Mouse (Mus musculus): ENCODE results near the gene Elmo1. TPM values are rescaled to one million over a fixed set of nuclear protein-coding genes. Genes with fewer than 3 reads are reported as not detected.
A peak's percentile ranks its signal among the peaks of the same experiment; 100 is the strongest.

Gene Elmo1
- polyA plus RNA-seq, 1 experiment from 2014 or later = 10.7 TPM

- Histone ChIP-seq H3K27me3 (no peaks in the 10 kb centered on the region), H3K4me2 (replicated peaks) (no peak overlapping the region), H3K36me3 (no peaks in the 10 kb centered on the region), H3K4me3 (no peak overlapping the region), H3K9ac (no peak overlapping the region), H3K9me3 (no peaks in the 10 kb centered on the region), H3K4me1 (peaks cover 27% of the 10 kb centered on the region), H3K27ac (no peak overlapping the region)
- ATAC-seq (ENCODE audit: low FRiP score, low read depth) = no peak
- 54% methylated on average over 4 of the region's 4 CpGs for WGBS
Measured at GRCm38 (mm10) chr13:20147736-20148135, 57.3 kb downstream of the Elmo1 start.

GRCm38 (mm10) chr13:20150130-20150835 is 59.9 kb downstream of the Elmo1 start:
- H3K9me3 ChIP-seq = no peaks in the 10 kb centered on the region
- no peak for ATAC-seq (ENCODE audit: low FRiP score, low read depth)
- no peak overlapping the region for H3K27ac ChIP-seq
- H3K36me3 ChIP-seq = no peaks in the 10 kb centered on the region
- H3K9ac ChIP-seq = no peak overlapping the region
- H3K27me3 ChIP-seq = no peaks in the 10 kb centered on the region
- no peak overlapping the region for H3K4me2 ChIP-seq (replicated peaks)
- peaks cover 26% of the 10 kb centered on the region for H3K4me1 ChIP-seq
- 79% methylated on average over 11 of the region's 11 CpGs for WGBS
- H3K4me3 ChIP-seq = no peak overlapping the region

GRCm38 (mm10) chr13:20151302-20151978 is 61.0 kb downstream of the Elmo1 start:
- Histone ChIP-seq H3K9ac (no peak overlapping the region), H3K27ac (no peak overlapping the region), H3K9me3 (no peaks in the 10 kb centered on the region), H3K36me3 (no peaks in the 10 kb centered on the region), H3K27me3 (no peaks in the 10 kb centered on the region), H3K4me1 (peaks cover 23% of the 10 kb centered on the region), H3K4me3 (no peak overlapping the region), H3K4me2 (replicated peaks) (0 out of 2 replicates have a peak overlapping the region, but pooled peaks have one; percentile 1)
- no peak for ATAC-seq (ENCODE audit: low FRiP score, low read depth)
- WGBS = 16% methylated on average over 4 of the region's 4 CpGs

- no peaks in the 10 kb centered on the region for H3K9me3 ChIP-seq
- no peak overlapping the region for H3K9ac ChIP-seq
- no peak for ATAC-seq (ENCODE audit: low FRiP score, low read depth)
- H3K27me3 ChIP-seq = no peaks in the 10 kb centered on the region
- 94% methylated on average over 1 of the region's 1 CpGs for WGBS
- H3K4me3 ChIP-seq = no peak overlapping the region
- H3K27ac ChIP-seq = no peak overlapping the region
- no peaks in the 10 kb centered on the region for H3K36me3 ChIP-seq
- H3K4me2 ChIP-seq (replicated peaks) = no peak overlapping the region
- H3K4me1 ChIP-seq = peaks cover under 1% of the 10 kb centered on the region; the same call in 1 of the 2 replicates
Measured at GRCm38 (mm10) chr13:20157059-20157458, 66.7 kb downstream of the Elmo1 start.

GRCm38 (mm10) chr13:20157529-20157928 is 67.1 kb downstream of the Elmo1 start:
- Histone ChIP-seq H3K4me1 (no peaks in the 10 kb centered on the region), H3K27me3 (no peaks in the 10 kb centered on the region), H3K4me3 (no peak overlapping the region), H3K9me3 (no peaks in the 10 kb centered on the region), H3K36me3 (no peaks in the 10 kb centered on the region), H3K27ac (no peak overlapping the region), H3K4me2 (replicated peaks) (no peak overlapping the region), H3K9ac (no peak overlapping the region)
- WGBS = 82% methylated on average over 5 of the region's 5 CpGs
- ATAC-seq (ENCODE audit: low FRiP score, low read depth) = no peak

- no peaks in the 10 kb centered on the region for H3K27me3 ChIP-seq
- no peak for ATAC-seq (ENCODE audit: low FRiP score, low read depth)
- no peaks in the 10 kb centered on the region for H3K9me3 ChIP-seq
- H3K36me3 ChIP-seq = no peaks in the 10 kb centered on the region
- no peak overlapping the region for H3K27ac ChIP-seq
- H3K4me2 ChIP-seq (replicated peaks) = no peak overlapping the region
- 81% methylated on average over 10 of the region's 10 CpGs for WGBS
- H3K9ac ChIP-seq = no peak overlapping the region
- H3K4me1 ChIP-seq = no peaks in the 10 kb centered on the region
- H3K4me3 ChIP-seq = no peak overlapping the region
Measured at GRCm38 (mm10) chr13:20163339-20163954, 73.1 kb downstream of the Elmo1 start.

- H3K4me1 ChIP-seq = no peaks in the 10 kb centered on the region
- H3K36me3 ChIP-seq = no peaks in the 10 kb centered on the region
- WGBS = 67% methylated on average over 2 of the region's 2 CpGs
- H3K9me3 ChIP-seq = no peaks in the 10 kb centered on the region
- H3K27ac ChIP-seq = no peak overlapping the region
- no peak overlapping the region for H3K4me3 ChIP-seq
- no peaks in the 10 kb centered on the region for H3K27me3 ChIP-seq
- no peak overlapping the region for H3K4me2 ChIP-seq (replicated peaks)
- ATAC-seq (ENCODE audit: low FRiP score, low read depth) = no peak
- no peak overlapping the region for H3K9ac ChIP-seq
Measured at GRCm38 (mm10) chr13:20164837-20165236, 74.4 kb downstream of the Elmo1 start.

GRCm38 (mm10) chr13:20173987-20174654 is 83.7 kb downstream of the Elmo1 start:
- no peaks in the 10 kb centered on the region for H3K36me3 ChIP-seq
- H3K4me2 ChIP-seq (replicated peaks) = no peak overlapping the region
- peaks cover 12% of the 10 kb centered on the region for H3K4me1 ChIP-seq
- H3K27me3 ChIP-seq = no peaks in the 10 kb centered on the region
- 39% methylated on average over 10 of the region's 10 CpGs for WGBS
- H3K9ac ChIP-seq = no peak overlapping the region
- ATAC-seq (ENCODE audit: low FRiP score, low read depth) = no peak
- no peak overlapping the region for H3K4me3 ChIP-seq
- peak overlapping the region; percentile 44 for H3K27ac ChIP-seq
- H3K9me3 ChIP-seq = no peaks in the 10 kb centered on the region

GRCm38 (mm10) chr13:20174655-20175280 is 84.4 kb downstream of the Elmo1 start:
- Histone ChIP-seq H3K36me3 (no peaks in the 10 kb centered on the region), H3K4me1 (peaks cover 12% of the 10 kb centered on the region), H3K27ac (peak overlapping the region; percentile 44; the same call in 1 of the 2 replicates), H3K4me2 (replicated peaks) (no peak overlapping the region), H3K27me3 (no peaks in the 10 kb centered on the region), H3K9ac (no peak overlapping the region), H3K4me3 (no peak overlapping the region), H3K9me3 (no peaks in the 10 kb centered on the region)
- ATAC-seq (ENCODE audit: low FRiP score, low read depth) = no peak
- WGBS = 63% methylated on average over 3 of the region's 3 CpGs

GRCm38 (mm10) chr13:20180738-20181137 is 90.3 kb downstream of the Elmo1 start:
- peaks cover 38% of the 10 kb centered on the region for H3K4me1 ChIP-seq
- no peaks in the 10 kb centered on the region for H3K36me3 ChIP-seq
- H3K27ac ChIP-seq = no peak overlapping the region
- H3K9me3 ChIP-seq = no peaks in the 10 kb centered on the region
- no peak overlapping the region for H3K4me3 ChIP-seq
- WGBS = 89% methylated on average over 5 of the region's 5 CpGs
- no peak overlapping the region for H3K9ac ChIP-seq
- H3K27me3 ChIP-seq = no peaks in the 10 kb centered on the region
- H3K4me2 ChIP-seq (replicated peaks) = no peak overlapping the region
- ATAC-seq (ENCODE audit: low FRiP score, low read depth) = no peak

GRCm38 (mm10) chr13:20181321-20181720 is 90.9 kb downstream of the Elmo1 start:
- H3K27ac ChIP-seq = no peak overlapping the region
- no peak overlapping the region for H3K4me3 ChIP-seq
- no peaks in the 10 kb centered on the region for H3K27me3 ChIP-seq
- no peaks in the 10 kb centered on the region for H3K36me3 ChIP-seq
- ATAC-seq (ENCODE audit: low FRiP score, low read depth) = no peak
- H3K9ac ChIP-seq = no peak overlapping the region
- H3K4me1 ChIP-seq = peaks cover 38% of the 10 kb centered on the region
- no peak overlapping the region for H3K4me2 ChIP-seq (replicated peaks)
- WGBS = 70% methylated on average over 4 of the region's 4 CpGs
- H3K9me3 ChIP-seq = no peaks in the 10 kb centered on the region

Data from limb, embryonic 13.5 days (tissue).